Mouse (Mus musculus) liver, embryonic 14.5 days (tissue): ENCODE data around the gene Maml3.

ENCODE experiments used
- CTCF ChIP-seq: IDR thresholded peaks from 2 replicates; pipeline ENCODE4 v1.5.1; 2016; ENCODE audit warnings: antibody characterized with exemption, low read depth, control low read depth
- EP300 ChIP-seq: IDR thresholded peaks from 2 replicates; pipeline ENCODE4 v1.6.1; 2016; ENCODE audit warnings: antibody characterized with exemption, low read depth

DNA sequence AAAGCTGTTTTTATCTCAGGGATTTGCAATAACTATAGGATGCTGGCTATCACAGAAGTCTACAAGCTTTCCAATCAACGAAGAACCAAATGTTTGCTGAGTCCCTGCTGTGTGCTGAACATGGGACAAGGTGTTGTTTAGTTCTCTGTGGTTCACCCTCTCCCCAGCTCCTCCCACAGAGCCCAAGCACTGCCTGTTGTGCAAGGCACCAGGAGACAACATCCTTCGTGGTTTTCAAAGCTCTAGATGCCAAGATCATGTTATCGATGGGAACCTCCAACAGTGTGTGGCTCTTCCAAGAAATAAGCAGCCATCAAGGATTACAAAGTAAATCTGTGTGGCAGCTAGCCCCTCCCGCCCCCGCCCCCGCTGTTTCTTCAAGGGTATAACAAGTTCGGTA is 374.2 kb downstream of the Maml3 start:
- TF ChIP-seq CTCF (no peak), EP300 (no peak)
